Mouse (Mus musculus) CH12.LX (cell line): ENCODE results near the gene Serpina9. TPM values are rescaled to one million over a fixed set of nuclear protein-coding genes. Genes with fewer than 3 reads are reported as not detected.
A peak's percentile ranks its signal among the peaks of the same experiment; 100 is the strongest.

Experiments used
- DNase-seq: peaks from one replicate; pipeline ENCODE4 v3.0.0-alpha.2; 2013; ENCODE audit errors: extremely low read depth
- H3K27ac ChIP-seq: 2 replicates; pipeline ENCODE4 v1.5.1; 2012; ENCODE audit warnings: low read depth, mild to moderate bottlenecking, control low read depth, moderate library complexity; ENCODE audit not compliant: insufficient read depth
- H3K27me3 ChIP-seq: replicated peaks from 2 replicates; pipeline ENCODE3; 2012; ENCODE audit warnings: inconsistent platforms
- H3K36me3 ChIP-seq, 2 experiments: replicated peaks in 1 of 2; 2 replicates each; pipeline versions ENCODE3 to v1.6.1; 2012; ENCODE audit warnings: inconsistent platforms in 1 of 2, low read length in 1 of 2, mild to moderate bottlenecking in 1 of 2, mixed read lengths in 1 of 2, moderate library complexity in 1 of 2; ENCODE audit not compliant: control insufficient read depth in 1 of 2, insufficient read depth in 1 of 2
- H3K4me1 ChIP-seq, 2 experiments: 2 replicates each; pipeline ENCODE4 v1.6.1; 2012; ENCODE audit warnings: inconsistent platforms in 1 of 2, moderate library complexity in 1 of 2; ENCODE audit not compliant: insufficient read depth in 2 of 2, control insufficient read depth in 1 of 2
- H3K4me2 ChIP-seq: 2 replicates; pipeline ENCODE4 v1.6.1; 2012; ENCODE audit warnings: low read depth, mild to moderate bottlenecking, control low read depth; ENCODE audit not compliant: poor library complexity, insufficient read depth, severe bottlenecking
- H3K4me3 ChIP-seq, 3 experiments: fragments of 150-350 bp in 1 of 3; sonication (generic) in 1 of 3; replicated peaks in 1 of 3; 2 replicates each; pipeline versions ENCODE3 to v1.5.1; 2011 to 2012; ENCODE audit warnings: low read depth in 2 of 3, low read length in 2 of 3, mild to moderate bottlenecking in 2 of 3, moderate library complexity in 2 of 3, control low read depth in 1 of 3, improper control_type of control experiment in 1 of 3, inconsistent platforms in 1 of 3, mixed read lengths in 1 of 3; ENCODE audit not compliant: poor library complexity in 1 of 3
- H3K79me2 ChIP-seq: replicated peaks from 2 replicates; pipeline ENCODE4 v1.6.1; 2012; ENCODE audit warnings: mild to moderate bottlenecking, moderate library complexity; ENCODE audit not compliant: control insufficient read depth, poor library complexity, insufficient read depth, severe bottlenecking; ENCODE audit errors: extremely low read depth
- H3K9ac ChIP-seq: 2 replicates; pipeline ENCODE4 v1.6.1; 2012; ENCODE audit warnings: low read depth, mild to moderate bottlenecking, control low read depth, moderate library complexity; ENCODE audit not compliant: insufficient read depth
- H3K9me3 ChIP-seq: replicated peaks from 2 replicates; pipeline ENCODE3; 2012; ENCODE audit warnings: low read length, inconsistent platforms, mixed read lengths
- BHLHE40 ChIP-seq: IDR thresholded peaks from 2 replicates; pipeline ENCODE4 v1.6.1; 2011; ENCODE audit warnings: mild to moderate bottlenecking, low read depth, low read length, improper control_type of control experiment
- ELF1 ChIP-seq: IDR thresholded peaks from 2 replicates; pipeline ENCODE4 v1.6.1; 2014; ENCODE audit warnings: low read depth, mild to moderate bottlenecking, inconsistent platforms, low read length, improper control_type of control experiment
- EP300 ChIP-seq: IDR thresholded peaks from 2 replicates; pipeline ENCODE4 v1.6.1; 2011; ENCODE audit warnings: low read length, improper control_type of control experiment
- ETS1 ChIP-seq: conservative IDR thresholded peaks from 2 replicates; pipeline ENCODE4 v1.6.1; 2012; ENCODE audit warnings: low read depth, mild to moderate bottlenecking, inconsistent platforms, low read length, improper control_type of control experiment, moderate library complexity
- GABPA ChIP-seq: IDR thresholded peaks from 2 replicates; pipeline ENCODE4 v1.6.1; 2012; ENCODE audit warnings: low read depth, low read length, improper control_type of control experiment, inconsistent platforms; ENCODE audit not compliant: insufficient replicate concordance
- HCFC1 ChIP-seq: IDR thresholded peaks from 2 replicates; pipeline ENCODE4 v1.6.1; 2012; ENCODE audit warnings: low read depth, mild to moderate bottlenecking, inconsistent platforms, low read length, improper control_type of control experiment
- IRF4 ChIP-seq: IDR thresholded peaks from 2 replicates; pipeline ENCODE4 v1.6.1; 2014; ENCODE audit warnings: low read depth, mild to moderate bottlenecking, inconsistent platforms, low read length, improper control_type of control experiment
- JUN ChIP-seq: IDR thresholded peaks from 2 replicates; pipeline ENCODE4 v1.6.1; 2011; ENCODE audit warnings: low read depth, mild to moderate bottlenecking, low read length, improper control_type of control experiment, moderate library complexity; ENCODE audit not compliant: insufficient read depth
- JUND ChIP-seq: conservative IDR thresholded peaks from 2 replicates; pipeline ENCODE4 v1.6.1; 2011; ENCODE audit warnings: low read depth, low read length, improper control_type of control experiment
- MAFK ChIP-seq: IDR thresholded peaks from 2 replicates; pipeline ENCODE4 v1.6.1; 2011; ENCODE audit warnings: low read length, improper control_type of control experiment; ENCODE audit not compliant: insufficient replicate concordance
- MAX ChIP-seq: IDR thresholded peaks from 2 replicates; pipeline ENCODE4 v1.6.1; 2011; ENCODE audit warnings: low read length, improper control_type of control experiment
- MAZ ChIP-seq: IDR thresholded peaks from 2 replicates; pipeline ENCODE4 v1.6.1; 2012; ENCODE audit warnings: low read depth, mild to moderate bottlenecking, inconsistent platforms, low read length, improper control_type of control experiment, moderate library complexity
- MYC ChIP-seq: IDR thresholded peaks from 2 replicates; pipeline ENCODE4 v1.6.1; 2011; ENCODE audit warnings: low read depth, mild to moderate bottlenecking, improper control_type of control experiment, low read length
- NRF1 ChIP-seq: IDR thresholded peaks from 2 replicates; pipeline ENCODE4 v1.6.1; 2014; ENCODE audit warnings: low read depth, mild to moderate bottlenecking, inconsistent platforms, low read length, improper control_type of control experiment, moderate library complexity
- POLR2A ChIP-seq: IDR thresholded peaks from 2 replicates; pipeline ENCODE4 v1.6.1; 2011; ENCODE audit warnings: low read depth, mild to moderate bottlenecking, improper control_type of control experiment, low read length
- POLR2AphosphoS2 ChIP-seq: IDR thresholded peaks from 2 replicates; pipeline ENCODE4 v1.6.1; 2011; ENCODE audit warnings: low read depth, low read length, improper control_type of control experiment
- RCOR1 ChIP-seq: conservative IDR thresholded peaks from 2 replicates; pipeline ENCODE4 v1.6.1; 2012; ENCODE audit warnings: low read depth, mild to moderate bottlenecking, inconsistent platforms, low read length, improper control_type of control experiment
- SIN3A ChIP-seq: IDR thresholded peaks from 2 replicates; pipeline ENCODE4 v1.6.1; 2012; ENCODE audit warnings: low read length, improper control_type of control experiment, inconsistent platforms
- SMC3 ChIP-seq: IDR thresholded peaks from 2 replicates; pipeline ENCODE4 v1.6.1; 2011; ENCODE audit warnings: low read depth, low read length, improper control_type of control experiment
- TBP ChIP-seq: conservative IDR thresholded peaks from 2 replicates; pipeline ENCODE4 v1.6.1; 2011; ENCODE audit warnings: low read depth, low read length, improper control_type of control experiment
- TCF12 ChIP-seq: IDR thresholded peaks from 2 replicates; pipeline ENCODE4 v1.6.1; 2014; ENCODE audit warnings: low read depth, mild to moderate bottlenecking, inconsistent platforms, low read length, improper control_type of control experiment
- USF1 ChIP-seq: IDR thresholded peaks from 2 replicates; pipeline ENCODE4 v1.6.1; 2014; ENCODE audit warnings: low read depth, mild to moderate bottlenecking, inconsistent platforms, low read length, improper control_type of control experiment
- USF2 ChIP-seq: conservative IDR thresholded peaks from 2 replicates; pipeline ENCODE4 v1.6.1; 2011; ENCODE audit warnings: low read depth, low read length, improper control_type of control experiment
- ZMIZ1 ChIP-seq: IDR thresholded peaks from 2 replicates; pipeline ENCODE4 v1.6.1; 2012; ENCODE audit warnings: low read depth, mild to moderate bottlenecking, inconsistent platforms, low read length, improper control_type of control experiment
- ZNF384 ChIP-seq: IDR thresholded peaks from 2 replicates; pipeline ENCODE4 v1.6.1; 2012; ENCODE audit warnings: low read depth, low read length, improper control_type of control experiment, inconsistent platforms
- dilution Hi-C: fragments of 300-500 bp; cut with MboI; formaldehyde crosslinking; loops from 2 replicates; pipeline ENCODE4 v1.14.3; 2020; ENCODE audit warnings: low sequenced_read_pairs; ENCODE audit not compliant: extremely low pct_unique_long_range_greater_than_20kb, extremely low pct_ligation_motif_present
- in situ Hi-C: fragments of 300-500 bp; cut with MboI; formaldehyde crosslinking; loops from 3 replicates; pipeline ENCODE4 v1.14.3; 2019; ENCODE audit warnings: low sequenced_read_pairs, low pct_ligation_motif_present, low pct_unique_long_range_greater_than_20kb, mixed read lengths
- polyA plus RNA-seq: library from polyadenylated mRNA; unstranded; fragments of >175 nt; gene quantifications from 2 replicates; pipeline ENCODE4 v1.2.1, GENCODE M21; 2012; ENCODE audit warnings: low read depth; ENCODE audit not compliant: insufficient read length
- total RNA-seq, 2 experiments: library from RNA; depleted of rRNA; stranded (reverse); fragments of 300-350 nt in 1 of 2; fragments of >200 nt in 1 of 2; gene quantifications; 2 replicates each; pipeline ENCODE4 v1.2.3; 2012 to 2014

The Serpina9 gene
- total and polyA plus RNA-seq, 3 experiments, result 0.08 to 0.36 (median 0.23) TPM

- H3K9ac ChIP-seq, result no peak overlapping the region
- no peaks in the 10 kb centered on the region for H3K27me3 ChIP-seq
- peaks cover 6% of the 10 kb centered on the region for H3K9me3 ChIP-seq
- no peak overlapping the region for H3K4me2 ChIP-seq
- peak; percentile 87 for DNase-seq
- peak; percentile 55 for TF ChIP-seq HCFC1
- peak; percentile 72 for TF ChIP-seq ELF1
- TF ChIP-seq SIN3A, result peak; percentile 73
- TF ChIP-seq MAFK, result peak; percentile 100
- TF ChIP-seq JUND, result 0 out of 2 replicates have a peak, but pooled peaks have one; percentile 51
- TF ChIP-seq ZMIZ1, result no peak
- no peak for TF ChIP-seq MAX
- TF ChIP-seq BHLHE40, result no peak
- 0 out of 2 replicates have a peak, but pooled peaks have one; percentile 44 for TF ChIP-seq NRF1
- peak; percentile 61 for TF ChIP-seq EP300
- peak; percentile 100 for TF ChIP-seq ETS1
- peak; percentile 52; the same call in 1 of the 2 replicates for TF ChIP-seq IRF4
- TF ChIP-seq JUN, result peak; percentile 63; the same call in 1 of the 2 replicates
- no peak for TF ChIP-seq USF1
- peak; percentile 69; the same call in 1 of the 2 replicates for TF ChIP-seq GABPA
- dilution Hi-C loops (no loop called here), in situ Hi-C loops (no loop called here)
- peaks cover 11 to 35% of the 10 kb centered on the region in 2 experiments for H3K4me1 ChIP-seq
- no peak overlapping the region for H3K4me3 ChIP-seq
- no peaks in the 10 kb centered on the region for H3K79me2 ChIP-seq
- H3K27ac ChIP-seq, result no peak overlapping the region
- H3K36me3 ChIP-seq, result no peaks in the 10 kb centered on the region
Measured at GRCm38 (mm10) chr12:104000594-104000993, 13.0 kb downstream of the Serpina9 start.

GRCm38 (mm10) chr12:103999611-104000010, 13.9 kb downstream of the Serpina9 start:
- Histone ChIP-seq H3K4me1 (peaks cover 11 to 35% of the 10 kb centered on the region in 2 experiments), H3K4me3 (no peak overlapping the region), H3K27me3 (no peaks in the 10 kb centered on the region), H3K27ac (no peak overlapping the region), H3K79me2 (no peaks in the 10 kb centered on the region), H3K9ac (no peak overlapping the region), H3K4me2 (no peak overlapping the region), H3K36me3 (no peaks in the 10 kb centered on the region), H3K9me3 (peaks cover 5% of the 10 kb centered on the region)
- TF ChIP-seq TBP (no peak), ELF1 (no peak), POLR2AphosphoS2 (no peak), ZNF384 (no peak), MYC (no peak), MAZ (no peak), USF2 (no peak), SMC3 (no peak), USF1 (no peak), ZMIZ1 (no peak), ETS1 (no peak), RCOR1 (no peak), MAX (no peak), TCF12 (no peak), IRF4 (no peak), POLR2A (no peak)
- in situ Hi-C loops (loop anchor here (5.0 kb wide), 2 partner anchors 33 to 63 kb away; no protein-coding TSS in a partner anchor), dilution Hi-C loops (no loop called here)
- DNase-seq, result no peak
